Mouse (Mus musculus) heart, adult 2 months (tissue): ENCODE results near the gene Fuk. TPM values are rescaled to one million over a fixed set of nuclear protein-coding genes. Genes with fewer than 3 reads are reported as not detected.

Source experiments
- DNase-seq, 2 experiments: peaks; one replicate each; pipeline ENCODE4 v3.0.0; 2021
- H3K27ac ChIP-seq: fragments of 200-600 bp; 2 replicates; pipeline ENCODE4 v1.8.1; 2022
- H3K27me3 ChIP-seq: fragments of 200-500 bp; 2 replicates; pipeline ENCODE4 v1.6.1; 2012; ENCODE audit warnings: mild to moderate bottlenecking, low read length, inconsistent platforms, mixed read lengths; ENCODE audit not compliant: control insufficient read depth, insufficient read depth
- H3K36me3 ChIP-seq: fragments of 200-500 bp; 2 replicates; pipeline ENCODE4 v1.6.1; 2012; ENCODE audit warnings: low read length, inconsistent platforms; ENCODE audit not compliant: control insufficient read depth, insufficient read depth
- H3K4me1 ChIP-seq: fragments of 200-500 bp; 2 replicates; pipeline ENCODE4 v1.6.1; 2011; ENCODE audit warnings: low read length; ENCODE audit not compliant: control insufficient read depth, insufficient read depth
- H3K4me3 ChIP-seq: fragments of 200-600 bp; 2 replicates; pipeline ENCODE4 v1.8.1; 2022
- H3K79me2 ChIP-seq: fragments of 200-500 bp; replicated peaks from 2 replicates; pipeline ENCODE4 v1.6.1; 2012; ENCODE audit warnings: mild to moderate bottlenecking, inconsistent platforms, low read length, moderate library complexity, mixed read lengths; ENCODE audit not compliant: control insufficient read depth, insufficient read depth
- H3K9ac ChIP-seq: fragments of 200-500 bp; 2 replicates; pipeline ENCODE4 v1.6.1; 2012; ENCODE audit warnings: low read depth, mild to moderate bottlenecking, control low read depth, inconsistent platforms, low read length, mixed read lengths
- CTCF ChIP-seq: fragments of 200-600 bp; IDR thresholded peaks from 2 replicates; pipeline ENCODE4 v1.8.1; 2022; ENCODE audit warnings: antibody characterized with exemption, mild to moderate bottlenecking, moderate library complexity
- EP300 ChIP-seq: fragments of 200-500 bp; IDR thresholded peaks from 2 replicates; pipeline ENCODE4 v1.6.1; 2011; ENCODE audit warnings: low read depth, low read length, control low read depth; ENCODE audit not compliant: insufficient read depth
- POLR2A ChIP-seq: fragments of 200-500 bp; IDR thresholded peaks from 2 replicates; pipeline ENCODE4 v1.6.1; 2011; ENCODE audit warnings: mild to moderate bottlenecking, low read depth, low read length, control low read depth; ENCODE audit not compliant: insufficient read depth
- WGBS: fragments of 180-500 bp; shearing (Covaris S2); methylation state at CpG from one replicate; pipeline ENCODE4 v1.1.7; 2018; 5-methylcytosine and 5-hydroxymethylcytosine counted together
- intact Hi-C: fragments of 180-260 bp; cut with DNase I; formaldehyde crosslinking; loops from one replicate; pipeline ENCODE4 v1.15.1; 2025
- polyA plus RNA-seq: library from polyadenylated mRNA; depleted of rRNA; stranded (reverse); fragments of >200 nt; gene quantifications from 2 replicates; pipeline ENCODE4 v1.2.3, GENCODE M21; 2012
- total RNA-seq, 2 experiments: library from RNA; stranded (reverse); gene quantifications; 2 replicates each; pipeline ENCODE4 v1.2.3; 2021

Fuk gene
- total and polyA plus RNA-seq, 3 experiments: 4.5 to 6.2 (median 4.6) TPM

- Histone ChIP-seq H3K27ac (no peak overlapping the region), H3K36me3 (no peaks in the 10 kb centered on the region), H3K9ac (no peak overlapping the region), H3K4me1 (no peaks in the 10 kb centered on the region), H3K27me3 (no peaks in the 10 kb centered on the region), H3K4me3 (no peak overlapping the region), H3K79me2 (no peaks in the 10 kb centered on the region)
- no peak for DNase-seq
- WGBS: 100% methylated on average over 2 of the region's 2 CpGs
- no peak for TF ChIP-seq CTCF
- no peak for TF ChIP-seq EP300
- no peak for TF ChIP-seq POLR2A
- intact Hi-C loops: no loop called here
Measured at GRCm38 (mm10) chr8:110892913-110893312, 9.4 kb downstream of the Fuk start.

GRCm38 (mm10) chr8:110892040-110892439, 10.2 kb downstream of the Fuk start:
- Histone ChIP-seq H3K27me3 (no peaks in the 10 kb centered on the region), H3K79me2 (no peaks in the 10 kb centered on the region), H3K27ac (no peak overlapping the region), H3K9ac (no peak overlapping the region), H3K4me1 (no peaks in the 10 kb centered on the region), H3K4me3 (no peak overlapping the region), H3K36me3 (no peaks in the 10 kb centered on the region)
- intact Hi-C loops: no loop called here
- whole genome bisulfite sequencing: 90% methylated on average over 7 of the region's 7 CpGs
- TF ChIP-seq POLR2A: no peak
- TF ChIP-seq EP300: no peak
- no peak for DNase-seq

DNA sequence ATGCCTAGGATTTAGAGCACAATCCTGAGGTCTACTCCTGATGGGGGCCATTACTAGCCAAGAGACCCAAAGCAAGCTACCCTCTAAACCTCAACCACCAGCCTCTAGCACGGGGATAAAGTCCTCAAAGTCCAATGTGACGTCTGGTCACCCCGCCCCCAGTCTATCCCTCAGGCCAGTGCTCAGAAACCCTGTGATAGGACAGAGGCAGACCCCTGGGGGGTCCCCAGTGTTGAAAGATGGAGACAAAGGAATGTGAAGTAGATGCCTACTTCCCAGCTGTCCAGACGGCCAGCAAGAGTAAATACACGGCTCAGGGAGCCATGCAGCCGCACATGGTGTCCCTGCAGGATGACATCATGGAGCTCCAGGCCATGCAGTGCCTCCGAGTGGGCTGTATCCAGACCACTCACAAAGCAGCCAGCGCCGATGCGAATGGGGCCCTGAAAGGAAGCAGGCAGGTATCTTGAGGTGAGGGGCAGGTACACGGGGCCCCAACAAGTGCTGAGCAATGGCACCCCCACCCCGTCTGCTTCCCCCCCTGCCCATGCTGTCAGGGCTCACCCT, 12.3 kb downstream of the Fuk start:
- WGBS: 78% methylated on average over 12 of the region's 12 CpGs

GRCm38 (mm10) chr8:110888860-110889259, 13.4 kb downstream of the Fuk start:
- no peak for DNase-seq
- 82% methylated on average over 16 of the region's 16 CpGs for WGBS
- intact Hi-C loops: no loop called here
- H3K27ac ChIP-seq: no peak overlapping the region
- no peaks in the 10 kb centered on the region for H3K79me2 ChIP-seq
- H3K9ac ChIP-seq: no peak overlapping the region
- no peaks in the 10 kb centered on the region for H3K36me3 ChIP-seq
- no peak overlapping the region for H3K4me3 ChIP-seq
- H3K4me1 ChIP-seq: no peaks in the 10 kb centered on the region
- H3K27me3 ChIP-seq: no peaks in the 10 kb centered on the region
- no peak for TF ChIP-seq POLR2A

More for the DNA sequence above, 12.3 kb downstream of the Fuk start:
- no peaks in the 10 kb centered on the region for H3K4me1 ChIP-seq
- H3K27me3 ChIP-seq: no peaks in the 10 kb centered on the region
- TF ChIP-seq POLR2A (no peak), CTCF (no peak), EP300 (no peak)
- no peak overlapping the region for H3K4me3 ChIP-seq
- H3K9ac ChIP-seq: no peak overlapping the region
- H3K36me3 ChIP-seq: no peaks in the 10 kb centered on the region
- intact Hi-C loops: no loop called here
- H3K27ac ChIP-seq: no peak overlapping the region
- no peak for DNase-seq
- H3K79me2 ChIP-seq: no peaks in the 10 kb centered on the region

DNA sequence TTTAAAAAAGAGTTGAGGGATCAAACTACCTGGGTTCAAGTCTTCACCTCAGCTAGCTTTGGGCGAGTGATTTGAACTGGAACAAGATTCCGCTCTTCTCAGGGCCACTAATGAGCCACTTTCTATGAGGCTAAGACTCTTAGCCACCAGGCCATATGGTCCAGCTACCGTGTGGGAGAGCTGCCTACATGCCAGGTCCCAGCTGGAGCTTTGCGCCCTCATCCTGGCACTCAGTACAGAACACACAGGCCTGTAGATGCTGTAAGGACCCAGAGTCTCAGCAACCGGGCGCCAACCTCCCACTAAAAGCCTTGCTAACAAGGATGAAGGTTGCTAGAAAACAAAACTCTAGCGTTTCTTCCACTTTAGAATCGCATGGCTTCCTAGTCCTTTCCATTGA, 13.8 kb downstream of the Fuk start:
- no peaks in the 10 kb centered on the region for H3K4me1 ChIP-seq
- intact Hi-C loops: no loop called here
- TF ChIP-seq EP300 (no peak), CTCF (no peak), POLR2A (no peak)
- no peak overlapping the region for H3K27ac ChIP-seq
- no peaks in the 10 kb centered on the region for H3K36me3 ChIP-seq
- no peaks in the 10 kb centered on the region for H3K79me2 ChIP-seq
- no peak overlapping the region for H3K4me3 ChIP-seq
- H3K9ac ChIP-seq: no peak overlapping the region
- WGBS: 93% methylated on average over 8 of the region's 8 CpGs
- DNase-seq: no peak
- H3K27me3 ChIP-seq: no peaks in the 10 kb centered on the region

DNA sequence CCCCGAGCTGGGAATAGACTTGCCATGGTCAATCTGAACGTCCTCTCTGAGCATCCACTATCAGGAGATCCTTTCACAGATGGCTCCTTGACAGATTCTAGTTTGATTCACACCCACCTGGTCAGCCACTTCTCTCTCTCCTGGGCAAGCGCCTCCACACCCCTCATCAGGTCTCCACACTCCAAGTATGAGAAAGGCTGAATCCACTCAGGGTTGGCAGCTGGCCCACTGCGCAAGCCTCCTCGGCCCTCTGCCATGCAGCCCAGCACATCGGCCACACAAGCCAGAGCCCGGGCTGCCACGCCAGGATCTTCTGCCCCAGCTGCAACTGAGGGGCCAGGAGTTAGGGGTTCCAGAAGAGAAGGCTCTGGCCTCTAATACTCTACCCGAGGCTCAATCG, 14.7 kb downstream of the Fuk start:
- 89% methylated on average over 10 of the region's 10 CpGs for WGBS
- H3K27me3 ChIP-seq: no peaks in the 10 kb centered on the region
- H3K36me3 ChIP-seq: no peaks in the 10 kb centered on the region
- no peak overlapping the region for H3K9ac ChIP-seq
- H3K27ac ChIP-seq: no peak overlapping the region
- H3K4me1 ChIP-seq: no peaks in the 10 kb centered on the region
- TF ChIP-seq EP300 (no peak), POLR2A (no peak), CTCF (no peak)
- peak in 1 of 2 experiments; percentile 22 for DNase-seq
- no peak overlapping the region for H3K4me3 ChIP-seq
- no peaks in the 10 kb centered on the region for H3K79me2 ChIP-seq
- intact Hi-C loops: no loop called here
